Mouse (Mus musculus) thymus, adult 2 months (tissue): ENCODE results near the gene Prrt2. TPM values are rescaled to one million over a fixed set of nuclear protein-coding genes. Genes with fewer than 3 reads are reported as not detected.

ENCODE experiments used
- DNase-seq: peaks from one replicate; pipeline ENCODE4 v3.0.0; 2021
- H3K27ac ChIP-seq: fragments of 200-500 bp; 2 replicates; pipeline ENCODE4 v1.5.1; 2012; ENCODE audit warnings: low read length, control low read depth; ENCODE audit not compliant: control insufficient read depth, insufficient read depth
- H3K27me3 ChIP-seq: fragments of 200-500 bp; 2 replicates; pipeline ENCODE4 v1.6.1; 2012; ENCODE audit warnings: mild to moderate bottlenecking, low read length, moderate library complexity, mixed read lengths; ENCODE audit not compliant: control insufficient read depth, insufficient read depth
- H3K36me3 ChIP-seq: fragments of 200-500 bp; 2 replicates; pipeline ENCODE4 v1.6.1; 2012; ENCODE audit warnings: mild to moderate bottlenecking, low read length, moderate library complexity; ENCODE audit not compliant: control insufficient read depth, insufficient read depth
- H3K4me1 ChIP-seq: fragments of 200-500 bp; replicated peaks from 2 replicates; pipeline ENCODE4 v1.6.1; 2012; ENCODE audit warnings: low read length; ENCODE audit not compliant: control insufficient read depth, insufficient read depth
- H3K4me3 ChIP-seq: fragments of 200-500 bp; 2 replicates; pipeline ENCODE4 v1.5.1; 2012; ENCODE audit warnings: mild to moderate bottlenecking, low read length, control low read depth, moderate library complexity; ENCODE audit not compliant: control insufficient read depth, insufficient read depth
- CTCF ChIP-seq: fragments of 200-500 bp; IDR thresholded peaks from 2 replicates; pipeline ENCODE4 v1.5.1; 2012; ENCODE audit warnings: mild to moderate bottlenecking, control low read depth, low read length, moderate library complexity, borderline replicate concordance; ENCODE audit not compliant: control insufficient read depth, poor library complexity, insufficient read depth; ENCODE audit errors: extremely low read depth
- POLR2A ChIP-seq: fragments of 200-500 bp; IDR thresholded peaks from 2 replicates; pipeline ENCODE4 v1.6.1; 2012; ENCODE audit warnings: mild to moderate bottlenecking, low read length, control low read depth, moderate library complexity; ENCODE audit not compliant: control insufficient read depth, poor library complexity, insufficient read depth; ENCODE audit errors: extremely low read depth
- WGBS: fragments of 180-500 bp; shearing (Covaris S2); methylation state at CpG from one replicate; pipeline ENCODE4 v1.1.7; 2018; 5-methylcytosine and 5-hydroxymethylcytosine counted together
- polyA plus RNA-seq: library from polyadenylated mRNA; depleted of rRNA; stranded (reverse); fragments of >200 nt; gene quantifications from 2 replicates; pipeline ENCODE4 v1.2.3, GENCODE M21; 2012; rRNA removed

Prrt2 gene
- polyA plus RNA-seq = 49.7 and 53.1 TPM in 2 replicates

DNA sequence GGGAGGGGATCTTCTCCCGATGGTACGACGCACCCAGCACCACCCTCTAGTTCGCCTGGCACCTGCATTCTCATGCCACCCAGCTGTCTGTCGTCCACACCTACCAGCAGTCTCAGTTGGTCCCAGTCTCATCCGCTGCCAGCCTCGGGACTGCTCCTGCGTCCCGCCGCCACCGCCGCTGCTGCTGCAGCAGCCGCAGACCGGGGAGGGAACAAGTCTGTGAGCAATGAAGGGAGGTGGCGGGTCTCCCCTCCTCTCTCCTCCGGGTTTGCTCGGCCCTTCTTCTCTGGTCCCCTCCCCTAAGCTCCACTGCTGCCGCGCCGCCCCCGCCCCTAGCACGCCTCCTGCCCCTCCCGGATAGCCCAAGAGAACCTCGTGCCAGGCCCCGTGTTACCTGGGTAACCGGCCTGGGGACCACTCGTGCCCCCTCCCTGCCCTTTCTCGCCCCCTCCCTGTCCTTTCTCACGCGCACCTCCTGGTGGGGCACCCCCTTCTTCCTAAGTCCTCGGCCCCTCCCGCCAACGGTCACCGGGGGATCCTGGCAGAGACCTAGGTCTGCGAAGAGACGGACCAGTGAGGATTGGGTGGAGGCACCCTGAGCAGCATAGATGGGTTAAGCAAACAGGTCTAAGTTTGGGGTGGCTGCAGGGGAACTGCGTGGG is at the start of gene Prrt2, which contains the start of gene Gm42742:
Prrt2 (minus strand) TSS at position 311 of the 662 bp plus-strand sequence.
Gm42742 (minus strand) TSS at position 197 of the 662 bp plus-strand sequence.
- Histone ChIP-seq H3K36me3 (peaks cover 7% of the 10 kb centered on the region; the same call in 1 of the 2 replicates), H3K4me1 (peaks cover 68% of the 10 kb centered on the region), H3K27me3 (no peaks in the 10 kb centered on the region), H3K4me3 (peak within 1 kb of the TSS; percentile 31), H3K27ac (peak within 1 kb of the TSS; percentile 51)
- peak; percentile 67 for DNase-seq
- TF ChIP-seq CTCF (no peak), POLR2A (peak; percentile 48; the same call in 1 of the 2 replicates)
- WGBS = under 1% methylated on average over 36 of the region's 37 CpGs

DNA sequence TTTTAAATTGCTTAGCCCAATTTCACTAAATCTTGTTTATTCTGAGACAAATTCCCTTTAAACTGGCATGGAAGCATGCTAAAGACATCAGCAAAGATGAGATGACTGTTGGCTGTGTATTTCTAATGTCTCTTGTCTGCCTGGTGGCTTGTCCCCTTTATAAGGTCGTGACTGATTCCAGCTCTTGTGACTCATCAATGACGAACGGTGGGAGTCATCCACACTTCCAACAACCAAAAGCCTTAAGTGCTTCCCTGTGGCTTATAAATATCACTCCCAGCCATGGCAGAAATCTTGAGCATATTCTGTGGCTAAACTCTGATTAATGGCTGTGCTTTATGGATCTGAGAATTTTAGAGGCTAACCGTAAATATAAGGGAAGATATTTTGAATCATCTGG is 45.3 kb upstream of the Prrt2 start:
- Histone ChIP-seq H3K36me3 (no peaks in the 10 kb centered on the region), H3K27ac (no peak overlapping the region), H3K4me3 (no peak overlapping the region), H3K27me3 (no peaks in the 10 kb centered on the region), H3K4me1 (no peaks in the 10 kb centered on the region; the same call in 1 of the 2 replicates)
- TF ChIP-seq POLR2A = no peak
- TF ChIP-seq CTCF = no peak
- DNase-seq = no peak
- 95% methylated on average over 4 of the region's 4 CpGs for WGBS

DNA sequence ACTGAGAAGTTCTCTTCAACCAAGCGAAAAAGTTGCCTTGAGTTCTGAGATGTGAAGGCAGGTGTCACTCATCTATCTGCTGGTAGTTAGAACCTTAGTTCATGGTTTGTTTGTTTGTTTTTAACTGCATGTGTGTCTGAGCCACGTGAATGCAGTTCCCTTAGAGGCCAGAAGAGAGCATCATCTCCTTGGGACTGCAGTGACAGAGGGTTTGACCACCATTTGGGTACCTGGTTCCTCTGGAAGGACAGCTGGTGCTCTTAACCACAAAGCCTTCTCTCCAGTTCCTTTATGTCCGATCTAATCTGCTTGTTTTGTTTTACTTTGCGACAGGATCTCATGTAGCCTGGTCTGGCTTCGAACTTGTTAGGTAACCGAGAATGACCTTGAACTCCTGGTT is 44.5 kb upstream of the Prrt2 start:
- Histone ChIP-seq H3K36me3 (no peaks in the 10 kb centered on the region), H3K4me3 (no peak overlapping the region), H3K27me3 (no peaks in the 10 kb centered on the region), H3K4me1 (no peaks in the 10 kb centered on the region), H3K27ac (no peak overlapping the region)
- DNase-seq = no peak
- TF ChIP-seq CTCF = no peak
- TF ChIP-seq POLR2A = no peak
- 78% methylated on average over 6 of the region's 6 CpGs for WGBS

DNA sequence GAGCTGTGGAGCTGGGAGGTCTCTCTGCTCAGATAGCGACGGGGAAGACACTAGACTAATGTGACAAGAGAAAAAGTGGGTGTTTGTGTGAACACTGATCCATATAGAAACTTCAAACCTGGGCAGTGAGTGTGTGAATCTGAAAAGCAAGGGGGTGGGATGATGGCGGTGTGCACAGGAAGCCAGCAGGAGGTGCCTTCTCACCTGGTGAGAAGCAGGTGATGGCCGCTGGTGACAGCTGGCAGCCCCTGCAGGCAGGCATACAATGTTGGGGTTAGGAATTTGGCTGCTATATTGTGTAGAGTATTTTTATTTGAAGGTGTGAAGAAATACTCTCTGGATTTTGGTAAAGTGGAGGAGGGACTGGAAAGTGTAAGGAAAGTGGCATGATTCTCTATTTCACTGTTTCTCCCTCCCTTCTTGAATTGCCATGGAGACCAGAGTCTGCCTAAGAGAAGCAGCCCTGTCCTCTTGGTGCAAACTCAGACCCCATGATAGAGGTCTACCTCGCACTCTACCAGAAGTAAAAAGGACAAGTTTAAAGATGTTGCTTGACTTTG is 34.1 kb upstream of the Prrt2 start:
- Histone ChIP-seq H3K4me1 (no peaks in the 10 kb centered on the region; the same call in 1 of the 2 replicates), H3K36me3 (no peaks in the 10 kb centered on the region), H3K4me3 (no peak overlapping the region), H3K27me3 (no peaks in the 10 kb centered on the region), H3K27ac (no peak overlapping the region)
- WGBS = 82% methylated on average over 5 of the region's 5 CpGs
- TF ChIP-seq POLR2A (no peak), CTCF (no peak)
- DNase-seq = no peak

DNA sequence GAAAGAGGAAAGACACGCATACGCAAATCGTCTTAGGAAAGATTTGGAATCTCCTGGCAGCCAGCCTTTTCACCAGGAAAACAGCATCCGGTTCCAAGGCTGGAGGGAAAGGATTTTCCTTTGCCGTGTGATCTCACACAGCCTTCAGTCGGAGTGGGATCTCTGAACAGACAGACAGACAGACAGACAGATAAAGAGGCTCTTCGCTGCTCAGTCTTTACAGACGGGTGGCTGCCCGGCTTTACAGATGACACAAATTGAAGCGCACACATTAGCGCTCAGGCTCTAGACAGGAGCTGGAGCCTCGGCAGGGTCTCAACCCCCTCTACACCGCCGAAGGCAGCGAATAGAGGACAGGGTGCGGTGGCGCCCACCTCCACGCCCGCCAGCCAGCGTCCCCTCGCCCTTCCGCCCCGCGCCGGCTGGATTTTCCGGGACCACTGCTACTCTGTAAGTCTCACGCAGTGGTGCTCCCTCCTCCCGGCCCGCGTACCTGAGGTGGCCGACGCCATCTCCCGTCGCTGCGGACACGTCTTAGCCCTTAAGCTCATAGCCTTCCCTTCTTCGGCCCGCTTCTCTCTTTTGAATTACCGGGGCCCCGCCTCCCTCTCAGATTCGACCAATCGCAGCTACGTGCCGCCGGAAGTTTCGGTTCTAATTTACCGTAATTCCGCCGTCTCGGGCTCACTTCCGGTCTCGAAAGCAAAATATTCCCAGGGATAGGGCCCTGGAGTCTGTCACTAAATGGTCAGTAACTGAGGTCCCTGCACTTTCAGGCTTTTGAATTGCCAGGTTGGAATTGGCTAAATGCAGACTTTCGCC is 21.1 kb upstream of the Prrt2 start, which contains the start of gene Kif22:
Kif22 (minus strand) TSS at position 621 of the 822 bp plus-strand sequence.
- Histone ChIP-seq H3K4me3 (peak within 1 kb of the TSS; percentile 100), H3K27ac (peak within 1 kb of the TSS; percentile 27; the same call in 1 of the 2 replicates), H3K36me3 (no peaks in the 10 kb centered on the region; the same call in 1 of the 2 replicates), H3K27me3 (no peaks in the 10 kb centered on the region), H3K4me1 (peaks cover 12% of the 10 kb centered on the region)
- peak; percentile 91 for DNase-seq
- WGBS = under 1% methylated on average over 53 of the region's 53 CpGs
- TF ChIP-seq POLR2A (0 out of 2 replicates have a peak, but pooled peaks have one; percentile 32), CTCF (no peak)

DNA sequence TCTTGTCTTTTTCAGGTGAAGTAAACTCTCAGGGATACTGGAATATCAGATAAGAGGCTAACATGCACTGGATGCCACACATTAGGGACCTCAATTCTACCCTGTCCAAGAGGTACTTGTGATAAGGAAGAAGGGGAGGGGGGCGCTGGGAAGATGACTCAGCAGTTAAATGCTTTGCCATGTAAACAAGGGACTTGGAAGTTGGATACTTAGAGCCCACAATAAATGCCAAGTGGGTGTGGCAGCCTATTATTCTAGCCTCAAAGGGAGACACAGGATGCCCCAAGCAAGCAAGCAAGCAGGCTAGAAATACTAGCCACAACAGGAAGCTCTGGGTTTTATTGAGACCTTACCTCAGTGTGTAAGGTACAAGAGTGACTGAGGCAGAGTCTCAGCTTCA is 10.2 kb upstream of the Prrt2 start:
- peaks cover 34% of the 10 kb centered on the region; the same call in 1 of the 2 replicates for H3K36me3 ChIP-seq

More for the DNA sequence above, 10.2 kb upstream of the Prrt2 start:
- TF ChIP-seq POLR2A (no peak), CTCF (no peak)
- no peak overlapping the region for H3K4me3 ChIP-seq
- H3K27ac ChIP-seq = no peak overlapping the region
- H3K27me3 ChIP-seq = no peaks in the 10 kb centered on the region
- peaks cover 8% of the 10 kb centered on the region for H3K4me1 ChIP-seq
- DNase-seq = no peak
- 82% methylated on average over 1 of the region's 1 CpGs for WGBS
